Mouse (Mus musculus) megakaryocyte, embryonic 14.5 days (primary cell): Measurements from ENCODE around the gene Cbfa2t3.

Experiments used
- FLI1 ChIP-seq: IDR thresholded peaks from 2 replicates; pipeline ENCODE4 v1.6.1; 2012; ENCODE audit warnings: low read length, inconsistent platforms, mixed read lengths
- GATA1 ChIP-seq: IDR thresholded peaks from 3 replicates; pipeline ENCODE4 v1.6.1; 2012; ENCODE audit warnings: mixed read lengths, low read length, inconsistent platforms, borderline replicate concordance

GRCm38 (mm10) chr8:122712411-122713156 is 13.7 kb upstream of the Cbfa2t3 start:
- no peak for TF ChIP-seq GATA1
- no peak for TF ChIP-seq FLI1
